Mouse (Mus musculus) embryonic facial prominence, embryonic 13.5 days (tissue): ENCODE measurements around the gene Scrg1. TPM values are rescaled to one million over a fixed set of nuclear protein-coding genes. Genes with fewer than 3 reads are reported as not detected.

Experiments
- ATAC-seq: fragments of 200-750 bp; cut with Nextera tagmentation; 2 replicates; pipeline ENCODE4 v1.8.0; 2017; ENCODE audit warnings: low read depth; ENCODE audit not compliant: insufficient number of reproducible peaks, insufficient read depth, low FRiP score, low TSS enrichment
- H3K27ac ChIP-seq: fragments of 300-500 bp; sonication (generic); 2 replicates; pipeline ENCODE4 v1.5.1; 2015; ENCODE audit warnings: moderate library complexity, mild to moderate bottlenecking, inconsistent platforms
- H3K27me3 ChIP-seq: fragments of 300-500 bp; sonication (generic); 2 replicates; pipeline ENCODE4 v1.6.1; 2015; ENCODE audit warnings: mild to moderate bottlenecking, inconsistent platforms
- H3K36me3 ChIP-seq: fragments of 300-500 bp; sonication (generic); 2 replicates; pipeline ENCODE4 v1.6.1; 2015; ENCODE audit warnings: mild to moderate bottlenecking, inconsistent platforms
- H3K4me1 ChIP-seq: fragments of 300-500 bp; sonication (generic); 2 replicates; pipeline ENCODE4 v1.6.1; 2015; ENCODE audit warnings: inconsistent platforms
- H3K4me2 ChIP-seq: fragments of 300-500 bp; sonication (generic); 2 replicates; pipeline ENCODE4 v1.6.1; 2015; ENCODE audit warnings: moderate library complexity, mild to moderate bottlenecking, inconsistent platforms
- H3K4me3 ChIP-seq: fragments of 300-500 bp; sonication (generic); 2 replicates; pipeline ENCODE4 v1.5.1; 2015; ENCODE audit warnings: mild to moderate bottlenecking, inconsistent platforms
- H3K9ac ChIP-seq: fragments of 300-500 bp; sonication (generic); 2 replicates; pipeline ENCODE4 v1.6.1; 2015; ENCODE audit warnings: mild to moderate bottlenecking, inconsistent platforms
- H3K9me3 ChIP-seq: fragments of 300-500 bp; sonication (generic); 2 replicates; pipeline ENCODE4 v1.6.1; 2016; ENCODE audit warnings: inconsistent platforms
- WGBS: fragments of 180-500 bp; shearing (Covaris S2); methylation state at CpG from one replicate; pipeline ENCODE4 v1.1.7; 2015; ENCODE audit warnings: mixed read lengths; 5-methylcytosine and 5-hydroxymethylcytosine counted together
- polyA plus RNA-seq: library from polyadenylated mRNA; unstranded; fragments of >200 nt; fragmentation: Nextera tagmentation; extraction: Ambion mirVana; gene quantifications from 2 replicates; pipeline ENCODE4 v1.2.1, GENCODE M21; 2015

Scrg1 gene
- 5.5 and 6.1 TPM in 2 replicates for polyA plus RNA-seq

- WGBS = 63% methylated on average over 3 of the region's 3 CpGs
- Histone ChIP-seq H3K4me1 (no peaks in the 10 kb centered on the region), H3K9ac (no peak within 1 kb of the TSS), H3K9me3 (no peaks in the 10 kb centered on the region), H3K27me3 (no peaks in the 10 kb centered on the region), H3K4me2 (no peak within 1 kb of the TSS), H3K27ac (peak within 1 kb of the TSS; percentile 40; the same call in 1 of the 2 replicates), H3K36me3 (no peaks in the 10 kb centered on the region), H3K4me3 (no peak within 1 kb of the TSS)
- ATAC-seq = no peak
Measured at GRCm38 (mm10) chr8:57455765-57456164, at the start of gene Scrg1. TSS of gene Scrg1 (plus strand) at chr8:57455923.

GRCm38 (mm10) chr8:57406366-57406765, 49.4 kb upstream of the Scrg1 start:
- WGBS = 76% methylated on average over 4 of the region's 4 CpGs
- Histone ChIP-seq H3K27me3 (peaks cover 33% of the 10 kb centered on the region), H3K36me3 (no peaks in the 10 kb centered on the region), H3K4me1 (peaks cover 15% of the 10 kb centered on the region), H3K9me3 (no peaks in the 10 kb centered on the region), H3K27ac (no peak overlapping the region), H3K4me2 (no peak overlapping the region), H3K4me3 (no peak overlapping the region), H3K9ac (no peak overlapping the region)
- no peak for ATAC-seq

GRCm38 (mm10) chr8:57409333-57409732, 46.4 kb upstream of the Scrg1 start:
- no peak for ATAC-seq
- H3K4me1 ChIP-seq = peaks cover 16% of the 10 kb centered on the region
- H3K4me3 ChIP-seq = no peak overlapping the region
- H3K4me2 ChIP-seq = 0 out of 2 replicates have a peak overlapping the region, but pooled peaks have one; percentile 46
- peaks cover 45% of the 10 kb centered on the region for H3K27me3 ChIP-seq
- no peaks in the 10 kb centered on the region for H3K36me3 ChIP-seq
- no peak overlapping the region for H3K9ac ChIP-seq
- H3K9me3 ChIP-seq = no peaks in the 10 kb centered on the region
- no peak overlapping the region for H3K27ac ChIP-seq
- 27% methylated on average over 2 of the region's 2 CpGs for WGBS

GRCm38 (mm10) chr8:57409779-57410472, 45.8 kb upstream of the Scrg1 start:
- no peak for ATAC-seq
- Histone ChIP-seq H3K4me2 (peak overlapping the region; percentile 46), H3K27me3 (peaks cover 45% of the 10 kb centered on the region), H3K27ac (no peak overlapping the region), H3K4me3 (peak overlapping the region; percentile 19), H3K9ac (no peak overlapping the region), H3K4me1 (peaks cover 16% of the 10 kb centered on the region), H3K36me3 (no peaks in the 10 kb centered on the region), H3K9me3 (no peaks in the 10 kb centered on the region)
- 23% methylated on average over 15 of the region's 15 CpGs for WGBS

- Histone ChIP-seq H3K4me2 (peak overlapping the region; percentile 46), H3K4me1 (peaks cover 16% of the 10 kb centered on the region), H3K9ac (no peak overlapping the region), H3K27me3 (peaks cover 45% of the 10 kb centered on the region), H3K9me3 (no peaks in the 10 kb centered on the region), H3K36me3 (no peaks in the 10 kb centered on the region), H3K27ac (no peak overlapping the region), H3K4me3 (peak overlapping the region; percentile 19)
- WGBS = 5% methylated on average over 16 of the region's 16 CpGs
- ATAC-seq = no peak
Measured at GRCm38 (mm10) chr8:57410473-57410863, 45.3 kb upstream of the Scrg1 start.

- H3K36me3 ChIP-seq = no peaks in the 10 kb centered on the region
- no peak overlapping the region for H3K9ac ChIP-seq
- no peak overlapping the region for H3K4me2 ChIP-seq
- no peaks in the 10 kb centered on the region for H3K9me3 ChIP-seq
- H3K27ac ChIP-seq = no peak overlapping the region
- H3K4me1 ChIP-seq = peaks cover 16% of the 10 kb centered on the region
- no peak overlapping the region for H3K4me3 ChIP-seq
- no peak for ATAC-seq
- peaks cover 45% of the 10 kb centered on the region for H3K27me3 ChIP-seq
- 48% methylated on average over 6 of the region's 6 CpGs for WGBS
Measured at GRCm38 (mm10) chr8:57411366-57411765, 44.4 kb upstream of the Scrg1 start.

GRCm38 (mm10) chr8:57416827-57417226, 38.9 kb upstream of the Scrg1 start:
- Histone ChIP-seq H3K4me2 (no peak overlapping the region), H3K4me3 (no peak overlapping the region), H3K9me3 (0 out of 2 replicates have a peak, but pooled peaks cover 5% of the 10 kb centered on the region), H3K27ac (no peak overlapping the region), H3K4me1 (no peaks in the 10 kb centered on the region), H3K27me3 (peaks cover 7% of the 10 kb centered on the region), H3K9ac (no peak overlapping the region), H3K36me3 (no peaks in the 10 kb centered on the region)
- ATAC-seq = no peak
- WGBS = 89% methylated on average over 5 of the region's 5 CpGs

- Histone ChIP-seq H3K9me3 (no peaks in the 10 kb centered on the region), H3K27me3 (peaks cover 25% of the 10 kb centered on the region), H3K4me1 (no peaks in the 10 kb centered on the region), H3K9ac (no peak overlapping the region), H3K4me3 (no peak overlapping the region), H3K4me2 (no peak overlapping the region), H3K36me3 (no peaks in the 10 kb centered on the region), H3K27ac (no peak overlapping the region)
- 13% methylated on average over 3 of the region's 3 CpGs for WGBS
- ATAC-seq = no peak
Measured at GRCm38 (mm10) chr8:57426074-57426473, 29.6 kb upstream of the Scrg1 start.

GRCm38 (mm10) chr8:57427581-57428366, 27.9 kb upstream of the Scrg1 start:
- no peak for ATAC-seq
- Histone ChIP-seq H3K9ac (no peak overlapping the region), H3K4me3 (no peak overlapping the region), H3K27ac (no peak overlapping the region), H3K27me3 (peaks cover 25% of the 10 kb centered on the region), H3K9me3 (no peaks in the 10 kb centered on the region), H3K4me1 (no peaks in the 10 kb centered on the region), H3K36me3 (no peaks in the 10 kb centered on the region), H3K4me2 (no peak overlapping the region)
- 69% methylated on average over 18 of the region's 18 CpGs for WGBS

- no peaks in the 10 kb centered on the region for H3K4me1 ChIP-seq
- ATAC-seq = no peak
- H3K4me3 ChIP-seq = no peak overlapping the region
- H3K9me3 ChIP-seq = no peaks in the 10 kb centered on the region
- H3K27me3 ChIP-seq = peaks cover 25% of the 10 kb centered on the region
- no peak overlapping the region for H3K4me2 ChIP-seq
- 5% methylated on average over 1 of the region's 1 CpGs for WGBS
- H3K9ac ChIP-seq = no peak overlapping the region
- H3K36me3 ChIP-seq = no peaks in the 10 kb centered on the region
- H3K27ac ChIP-seq = no peak overlapping the region
Measured at GRCm38 (mm10) chr8:57428566-57428965, 27.2 kb upstream of the Scrg1 start.

- WGBS = 34% methylated on average over 18 of the region's 18 CpGs
- Histone ChIP-seq H3K36me3 (no peaks in the 10 kb centered on the region), H3K27me3 (peaks cover 25% of the 10 kb centered on the region), H3K9ac (no peak overlapping the region), H3K9me3 (no peaks in the 10 kb centered on the region), H3K27ac (no peak overlapping the region), H3K4me3 (no peak overlapping the region), H3K4me1 (no peaks in the 10 kb centered on the region), H3K4me2 (peak overlapping the region; percentile 30)
- no peak for ATAC-seq
Measured at GRCm38 (mm10) chr8:57429166-57429887, 26.4 kb upstream of the Scrg1 start.
